Mouse (Mus musculus) CH12.LX (cell line): ENCODE measurements at regions not wholly inside any gene's neighbourhood (a gene's known extent, or its start where the extent isn't known, plus 50 kb on each side); places are given as distances from the start of the nearest gene placed in this dataset.

Experiments used
- CHD1 ChIP-seq: IDR thresholded peaks from 2 replicates; pipeline ENCODE4 v1.6.1; 2012; ENCODE audit warnings: low read depth, low read length, improper control_type of control experiment, inconsistent platforms
- CTCF ChIP-seq, 2 experiments: IDR thresholded peaks in 1 of 2; conservative IDR thresholded peaks in 1 of 2; 2 replicates each; pipeline ENCODE4 v1.5.1; 2011 to 2012; ENCODE audit warnings: low read depth in 2 of 2, low read length in 2 of 2, improper control_type of control experiment in 1 of 2, inconsistent platforms in 1 of 2, mild to moderate bottlenecking in 1 of 2, moderate library complexity in 1 of 2
- IRF4 ChIP-seq: IDR thresholded peaks from 2 replicates; pipeline ENCODE4 v1.6.1; 2014; ENCODE audit warnings: low read depth, mild to moderate bottlenecking, inconsistent platforms, low read length, improper control_type of control experiment
- JUND ChIP-seq: conservative IDR thresholded peaks from 2 replicates; pipeline ENCODE4 v1.6.1; 2011; ENCODE audit warnings: low read depth, low read length, improper control_type of control experiment
- MAX ChIP-seq: IDR thresholded peaks from 2 replicates; pipeline ENCODE4 v1.6.1; 2011; ENCODE audit warnings: low read length, improper control_type of control experiment
- MAZ ChIP-seq: IDR thresholded peaks from 2 replicates; pipeline ENCODE4 v1.6.1; 2012; ENCODE audit warnings: low read depth, mild to moderate bottlenecking, inconsistent platforms, low read length, improper control_type of control experiment, moderate library complexity
- MEF2A ChIP-seq: IDR thresholded peaks from 2 replicates; pipeline ENCODE4 v1.6.1; 2014; ENCODE audit warnings: low read depth, mild to moderate bottlenecking, inconsistent platforms, low read length, improper control_type of control experiment, borderline replicate concordance
- NELFE ChIP-seq: IDR thresholded peaks from 2 replicates; pipeline ENCODE4 v1.6.1; 2011; ENCODE audit warnings: low read depth, low read length, improper control_type of control experiment
- POLR2A ChIP-seq: IDR thresholded peaks from 2 replicates; pipeline ENCODE4 v1.6.1; 2011; ENCODE audit warnings: low read depth, mild to moderate bottlenecking, improper control_type of control experiment, low read length
- USF2 ChIP-seq: conservative IDR thresholded peaks from 2 replicates; pipeline ENCODE4 v1.6.1; 2011; ENCODE audit warnings: low read depth, low read length, improper control_type of control experiment
- ZNF384 ChIP-seq: IDR thresholded peaks from 2 replicates; pipeline ENCODE4 v1.6.1; 2012; ENCODE audit warnings: low read depth, low read length, improper control_type of control experiment, inconsistent platforms

GRCm38 (mm10) chr17:51277161-51277560, 98.0 kb upstream of the Tbc1d5 start:
- TF ChIP-seq USF2 (no peak), CTCF (conservative IDR thresholded peaks at IDR 0.05 in 1 of 2, IDR thresholded peaks at IDR 0.05 in 1 of 2; ENCODE audit: low read depth in 2 of 2, low read length in 2 of 2) (no peak), MAZ (no peak), POLR2A (no peak), IRF4 (no peak), ZNF384 (no peak), MEF2A (no peak), NELFE (no peak), CHD1 (no peak), JUND (no peak), MAX (no peak)
